Mouse (Mus musculus) erythroblast, adult 5-6 weeks (primary cell): ENCODE measurements around the gene Ern2. TPM values are rescaled to one million over a fixed set of nuclear protein-coding genes. Genes with fewer than 3 reads are reported as not detected.

Experiments
- ATAC-seq: replicated peaks from 2 replicates; pipeline ENCODE4 v1.8.0; 2016; ENCODE audit warnings: moderate number of reproducible peaks, mild to moderate bottlenecking, moderate TSS enrichment, inconsistent platforms; ENCODE audit not compliant: poor library complexity, low FRiP score, severe bottlenecking
- total RNA-seq, 2 experiments: library from RNA; stranded (forward) in 1 of 2; stranded (reverse) in 1 of 2; fragments of 150-400 nt in 1 of 2; fragments of 200-764, 138-1000 nt in 1 of 2; gene quantifications; 2 replicates each; pipeline versions ENCODE4 v1.2.3 to v1.2.4; 2015 to 2017; ENCODE audit warnings: low replicate concordance in 2 of 2

The Ern2 gene
- total RNA-seq, 2 experiments from 2014 or later, result not detected

DNA sequence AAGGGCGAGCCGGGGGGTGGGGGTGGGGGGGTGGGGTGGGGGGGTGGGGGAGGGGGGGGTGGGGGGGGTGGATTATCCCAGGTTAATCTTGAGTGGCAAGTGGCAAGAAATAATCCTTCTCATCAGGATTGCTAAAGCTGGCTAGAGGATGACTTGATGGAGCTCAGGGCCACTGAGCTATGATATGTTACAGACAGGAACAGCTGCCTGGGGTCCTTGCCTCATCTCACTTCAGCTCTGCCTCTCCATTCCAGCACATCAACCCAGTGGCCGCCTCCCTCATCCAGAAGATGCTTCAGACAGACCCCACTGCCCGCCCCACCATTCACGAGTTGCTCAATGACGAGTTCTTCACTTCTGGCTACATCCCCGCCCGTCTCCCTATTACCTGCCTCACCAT is 22.2 kb downstream of the Ern2 start:
- ATAC-seq, result no peak

DNA sequence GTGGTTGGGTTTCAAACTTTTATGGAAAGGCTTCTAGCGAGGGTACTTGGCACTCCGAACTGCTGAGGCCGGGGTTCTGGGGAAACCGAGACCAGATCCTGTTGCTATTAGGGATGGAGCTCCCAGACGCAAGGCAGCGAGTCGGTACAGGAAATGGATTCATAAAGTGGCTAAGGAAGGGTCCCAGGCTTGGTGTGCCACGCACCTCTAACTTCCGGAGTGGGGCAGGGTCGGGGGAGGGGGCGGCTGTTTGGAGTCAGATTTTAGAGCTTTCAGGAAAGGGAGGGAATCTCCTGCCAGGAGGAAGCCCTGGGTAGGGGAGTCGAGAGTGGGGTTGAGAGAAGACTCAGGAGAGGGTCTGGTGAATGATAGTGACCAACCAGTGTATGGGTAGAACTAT is 26.0 kb downstream of the Ern2 start:
- no peak for ATAC-seq

DNA sequence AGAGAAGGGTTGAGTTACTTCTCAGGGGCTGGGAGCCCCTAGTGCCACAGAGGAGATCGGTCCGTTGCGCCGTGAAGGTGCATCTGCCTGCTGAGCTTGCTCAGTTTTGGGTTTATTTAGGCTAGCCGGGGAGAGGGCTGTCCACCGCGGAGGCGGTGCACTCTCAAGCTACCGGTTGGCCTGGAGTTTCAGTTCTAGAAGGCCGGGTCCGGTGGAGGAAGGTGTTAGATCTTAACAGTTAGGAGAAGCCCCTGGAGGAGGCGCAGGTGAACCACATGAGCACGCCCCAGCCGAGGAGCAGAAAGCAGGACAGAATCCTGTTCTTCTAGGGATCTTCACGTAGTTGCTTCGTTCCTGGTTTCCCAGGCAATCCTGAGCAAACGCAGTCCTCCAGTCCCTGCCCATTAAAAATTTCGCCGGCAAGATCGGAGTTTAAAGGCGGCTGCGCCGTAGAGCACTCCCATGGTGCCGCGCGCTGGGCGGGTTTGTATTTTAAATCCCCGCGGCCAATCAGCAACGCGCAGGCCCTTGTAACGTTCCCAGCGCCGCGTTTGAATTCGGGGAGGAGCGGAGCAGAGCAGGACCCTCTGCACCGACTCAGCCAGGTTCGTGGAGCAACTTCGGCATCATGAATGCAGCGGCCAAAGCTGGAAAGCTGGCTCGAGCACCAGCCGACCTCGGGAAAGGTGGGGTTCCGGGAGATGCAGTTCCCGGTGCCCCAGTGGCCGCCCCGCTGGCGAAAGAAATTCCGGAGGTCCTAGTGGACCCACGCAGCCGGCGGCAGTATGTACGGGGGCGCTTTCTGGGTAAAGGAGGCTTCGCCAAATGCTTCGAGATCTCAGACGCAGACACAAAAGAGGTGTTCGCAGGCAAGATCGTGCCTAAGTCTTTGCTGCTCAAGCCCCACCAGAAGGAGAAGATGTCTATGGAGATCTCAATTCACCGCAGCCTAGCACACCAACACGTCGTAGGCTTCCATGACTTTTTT is 26.8 kb downstream of the Ern2 start, which contains the start of gene Plk1:
Plk1 (plus strand) TSS at position 525 of the 988 bp plus-strand sequence.
- peak; percentile 86 for ATAC-seq

GRCm38 (mm10) chr7:122158488-122158887 is 27.5 kb downstream of the Ern2 start:
- no peak for ATAC-seq

- ATAC-seq, result no peak
Measured at GRCm38 (mm10) chr7:122152473-122152872, 33.5 kb downstream of the Ern2 start.

- ATAC-seq, result no peak
Measured at GRCm38 (mm10) chr7:122140991-122141390, 45.0 kb downstream of the Ern2 start.

DNA sequence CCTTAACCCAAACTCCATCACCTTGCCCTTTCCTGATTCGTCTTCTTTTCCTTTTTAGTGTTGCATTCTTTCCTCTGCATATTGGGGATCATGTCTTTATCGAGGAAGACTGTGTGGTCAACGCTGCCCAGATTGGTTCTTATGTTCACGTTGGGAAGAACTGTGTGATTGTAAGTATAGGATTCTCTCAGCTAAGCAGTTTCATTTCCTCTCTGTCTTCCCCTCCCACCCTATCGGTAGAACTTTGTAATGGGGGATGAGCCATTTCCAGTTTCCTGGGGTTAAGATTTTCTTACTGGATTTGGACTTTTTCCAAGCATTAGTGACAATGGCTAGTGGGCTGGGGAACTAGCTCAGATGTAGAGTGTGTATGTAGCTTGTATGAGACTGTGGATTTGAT is 47.8 kb downstream of the Ern2 start:
- ATAC-seq, result no peak

DNA sequence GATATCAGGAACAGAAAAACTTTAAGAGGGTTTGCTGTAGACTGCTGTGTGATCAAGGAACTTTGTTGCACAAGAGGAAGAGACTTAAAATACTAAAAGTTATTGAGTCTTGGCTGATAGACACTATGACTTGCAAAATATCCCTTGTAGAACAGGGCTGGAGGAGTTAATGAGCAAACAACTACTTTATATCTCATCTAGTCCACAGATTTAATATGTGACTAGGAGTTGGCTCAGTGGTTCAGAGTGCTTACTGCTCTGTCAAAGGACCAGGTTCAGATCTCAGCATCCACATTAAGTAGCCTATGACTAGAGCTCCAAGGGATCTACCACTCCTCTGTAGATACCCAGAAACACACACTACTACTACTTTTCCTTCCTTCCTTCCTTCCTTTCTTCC is 48.9 kb downstream of the Ern2 start:
- ATAC-seq, result no peak

GRCm38 (mm10) chr7:122135070-122135469 is 50.9 kb downstream of the Ern2 start:
- no peak for ATAC-seq

GRCm38 (mm10) chr7:122133338-122133625 is 52.7 kb downstream of the Ern2 start:
- ATAC-seq, result no peak; the same call in 1 of the 2 replicates

- ATAC-seq, result peak; percentile 97
Measured at GRCm38 (mm10) chr7:122132497-122133337, 53.3 kb downstream of the Ern2 start, which contains the start of the genes Palb2 and Dctn5. Palb2 (minus strand) TSS chr7:122132985. Dctn5 (plus strand) TSS chr7:122133041.

DNA sequence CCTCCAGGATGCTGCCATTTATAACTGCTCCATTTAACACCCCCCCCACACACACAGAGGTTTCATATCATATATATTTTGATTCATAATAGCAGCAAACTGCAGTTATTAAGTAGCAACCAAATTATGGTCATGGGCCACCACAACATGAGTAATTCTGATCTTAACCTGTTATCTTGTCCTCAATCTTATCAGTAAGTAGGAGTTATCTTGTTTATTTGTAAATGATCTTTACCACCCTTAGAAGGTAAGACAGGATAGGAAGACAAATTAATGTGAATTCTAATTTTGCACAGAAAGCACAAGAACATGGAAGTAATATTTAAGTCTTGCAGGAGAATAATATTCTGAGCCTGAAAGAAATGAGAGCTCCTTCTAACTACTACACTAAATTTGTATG is 54.2 kb downstream of the Ern2 start:
- no peak for ATAC-seq

DNA sequence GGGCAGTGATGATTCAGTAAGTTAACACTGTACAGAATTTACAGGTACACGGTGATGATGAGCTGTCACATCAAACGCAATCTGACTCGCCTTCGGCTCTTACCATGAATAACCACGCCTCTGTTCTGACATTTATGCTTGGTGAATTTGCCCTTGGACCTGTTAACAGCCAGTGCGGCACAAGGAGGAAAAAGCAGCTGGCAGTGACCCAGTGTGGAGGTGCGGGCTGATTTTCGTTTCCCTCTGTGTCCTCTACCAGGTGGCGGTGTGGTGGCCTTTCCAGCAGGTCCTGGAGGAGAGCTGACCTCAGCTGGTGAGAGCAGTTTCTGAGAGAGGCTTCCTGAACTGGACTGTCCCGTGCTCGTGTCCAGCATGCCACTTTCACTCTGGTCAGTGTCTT is 59.1 kb downstream of the Ern2 start:
- no peak for ATAC-seq

GRCm38 (mm10) chr7:122125636-122126035 is 60.4 kb downstream of the Ern2 start:
- ATAC-seq, result no peak; the same call in 1 of the 2 replicates

GRCm38 (mm10) chr7:122123518-122123917 is 62.5 kb downstream of the Ern2 start:
- no peak for ATAC-seq

Other genes starting within 250 kb of the Ern2 start
- gene Cog7, start 204.5 kb downstream of the Ern2 start, total RNA-seq (2015; ENCODE audit: low replicate concordance), result 0.19 and 4.4 TPM in 2 replicates
- 2.5 and 4.2 TPM in 2 replicates for gene Cog7, start 204.5 kb downstream of the Ern2 start, total RNA-seq (2017; ENCODE audit: low replicate concordance)
- 3.6 and 5.4 TPM in 2 replicates for gene Gga2, start 165.0 kb downstream of the Ern2 start, total RNA-seq (2015; ENCODE audit: low replicate concordance)
- gene Gga2, start 165.0 kb downstream of the Ern2 start, total RNA-seq (2017; ENCODE audit: low replicate concordance), result 3.2 and 5.2 TPM in 2 replicates
- 6.7 and 9.8 TPM in 2 replicates for gene Ubfd1, start 119.0 kb downstream of the Ern2 start, total RNA-seq (2015; ENCODE audit: low replicate concordance)
- 5.5 and 7.7 TPM in 2 replicates for gene Ubfd1, start 119.0 kb downstream of the Ern2 start, total RNA-seq (2017; ENCODE audit: low replicate concordance)
- 0.42 TPM in 1 of 2 replicates, not detected in the other for gene Ears2, start 118.9 kb downstream of the Ern2 start, total RNA-seq (2015; ENCODE audit: low replicate concordance)
- 0.43 and 0.56 TPM in 2 replicates for gene Ears2, start 118.9 kb downstream of the Ern2 start, total RNA-seq (2017; ENCODE audit: low replicate concordance)
- gene Ndufab1, start 84.3 kb downstream of the Ern2 start, total RNA-seq (2015; ENCODE audit: low replicate concordance), result 69.2 and 72.3 TPM in 2 replicates
- gene Ndufab1, start 84.3 kb downstream of the Ern2 start, total RNA-seq (2017; ENCODE audit: low replicate concordance), result 16.9 and 27.0 TPM in 2 replicates
- gene Palb2, start 53.2 kb downstream of the Ern2 start, total RNA-seq (2015; ENCODE audit: low replicate concordance), result 5.4 and 10.0 TPM in 2 replicates
- 7.9 and 13.0 TPM in 2 replicates for gene Palb2, start 53.2 kb downstream of the Ern2 start, total RNA-seq (2017; ENCODE audit: low replicate concordance)
- gene Dctn5, start 53.2 kb downstream of the Ern2 start, total RNA-seq (2015; ENCODE audit: low replicate concordance), result 20.3 and 33.0 TPM in 2 replicates
- gene Dctn5, start 53.2 kb downstream of the Ern2 start, total RNA-seq (2017; ENCODE audit: low replicate concordance), result 18.3 and 29.3 TPM in 2 replicates
- gene Plk1, start 26.8 kb downstream of the Ern2 start, total RNA-seq (2015; ENCODE audit: low replicate concordance), result 26.5 and 29.5 TPM in 2 replicates
- 25.2 and 26.3 TPM in 2 replicates for gene Plk1, start 26.8 kb downstream of the Ern2 start, total RNA-seq (2017; ENCODE audit: low replicate concordance)
- 1.9 TPM in 1 of 2 replicates, not detected in the other for gene Chp2, start 33.3 kb upstream of the Ern2 start, total RNA-seq (2015; ENCODE audit: low replicate concordance)
- 2.3 and 6.1 TPM in 2 replicates for gene Chp2, start 33.3 kb upstream of the Ern2 start, total RNA-seq (2017; ENCODE audit: low replicate concordance)
- gene Prkcb, start 102.5 kb upstream of the Ern2 start, total RNA-seq (2015; ENCODE audit: low replicate concordance), result 29.7 and 33.6 TPM in 2 replicates
- 18.3 and 20.2 TPM in 2 replicates for gene Prkcb, start 102.5 kb upstream of the Ern2 start, total RNA-seq (2017; ENCODE audit: low replicate concordance)